Mouse (Mus musculus) cortical plate, adult 2 months (tissue): Measurements from ENCODE around the gene Lsamp.

ENCODE experiments used
- CTCF ChIP-seq: fragments of 200-500 bp; IDR thresholded peaks from 2 replicates; pipeline ENCODE4 v1.5.1; 2011; ENCODE audit warnings: mild to moderate bottlenecking, control low read depth, low read length; ENCODE audit not compliant: insufficient read depth; ENCODE audit errors: extremely low read depth
- POLR2A ChIP-seq: fragments of 200-500 bp; IDR thresholded peaks from 2 replicates; pipeline ENCODE4 v1.6.1; 2011; ENCODE audit warnings: mild to moderate bottlenecking, low read length, control low read depth; ENCODE audit not compliant: insufficient read depth; ENCODE audit errors: extremely low read depth

- TF ChIP-seq POLR2A: no peak
- no peak for TF ChIP-seq CTCF
Observed at GRCm38 (mm10) chr16:41102805-41103204, 1118.6 kb downstream of the Lsamp start.
